Mouse (Mus musculus): ENCODE results near the gene Pyroxd2. TPM values are rescaled to one million over a fixed set of nuclear protein-coding genes. Genes with fewer than 3 reads are reported as not detected.

Gene Pyroxd2
- polyA plus RNA-seq, 1 experiment from 2014 or later = 3.0 TPM

DNA sequence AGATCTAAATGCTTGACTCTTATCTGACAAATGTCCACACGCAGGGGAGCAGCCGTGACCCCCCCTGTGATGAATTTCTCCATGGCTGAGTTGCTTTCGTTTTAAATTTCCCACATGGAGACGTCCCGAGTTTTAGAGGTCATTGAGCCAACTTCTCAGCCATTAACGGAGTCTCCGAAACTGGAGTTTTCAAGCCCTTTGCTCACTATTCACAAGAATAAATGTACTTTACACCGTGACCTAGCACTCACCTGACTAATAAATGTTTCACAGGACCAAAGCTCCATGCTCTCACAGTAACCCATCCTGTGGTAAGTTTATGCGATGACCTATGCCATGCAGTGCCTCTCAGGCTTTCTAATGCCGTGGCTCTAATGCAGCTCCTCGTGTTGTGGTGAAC is 2.4 kb downstream of the Pyroxd2 start:
- Histone ChIP-seq H3K36me3 (ENCODE audit: control insufficient read depth, insufficient read depth, low read length) (no peaks in the 10 kb centered on the region), H3K9me3 (ENCODE audit: control insufficient read depth, low read length) (no peaks in the 10 kb centered on the region), H3K4me3 (ENCODE audit: low read length) (no peak overlapping the region), H3K9ac (ENCODE audit: low read depth, low read length) (no peak overlapping the region), H3K4me2 (ENCODE audit: low read length) (no peak overlapping the region), H3K27me3 (replicated peaks; ENCODE audit: control insufficient read depth, insufficient read depth, low read length) (no peaks in the 10 kb centered on the region), H3K27ac (ENCODE audit: low read depth, low read length) (no peak overlapping the region), H3K4me1 (ENCODE audit: control insufficient read depth, insufficient read depth, low read depth, low read length) (peaks cover 14% of the 10 kb centered on the region)
- WGBS = 78% methylated on average over 11 of the region's 11 CpGs
- ATAC-seq = no peak

DNA sequence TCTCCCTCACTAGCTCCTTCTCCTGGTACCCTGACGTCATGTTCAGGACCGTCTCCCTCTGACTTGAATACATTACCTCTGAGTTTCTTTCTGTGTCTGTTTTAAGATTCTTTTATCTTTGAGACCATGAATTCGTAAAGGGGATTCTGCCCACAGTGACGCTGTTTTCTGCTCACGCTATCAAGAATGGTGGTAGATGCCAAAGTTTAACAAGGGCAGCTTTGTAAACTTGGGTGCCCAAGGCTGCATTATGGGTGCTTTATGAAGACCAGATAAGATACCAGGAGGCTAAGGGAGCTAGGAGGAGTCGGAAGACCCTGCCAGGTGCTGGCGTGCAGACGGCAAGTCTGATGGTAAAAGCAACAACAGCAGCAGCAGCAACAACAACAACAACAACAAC is 5.9 kb downstream of the Pyroxd2 start:
- H3K27me3 ChIP-seq (replicated peaks; ENCODE audit: control insufficient read depth, insufficient read depth, low read length) = no peaks in the 10 kb centered on the region
- H3K4me2 ChIP-seq (ENCODE audit: low read length) = no peak overlapping the region
- peaks cover 5% of the 10 kb centered on the region for H3K4me1 ChIP-seq (ENCODE audit: control insufficient read depth, insufficient read depth, low read depth, low read length)
- H3K9me3 ChIP-seq (ENCODE audit: control insufficient read depth, low read length) = no peaks in the 10 kb centered on the region
- WGBS = 89% methylated on average over 8 of the region's 8 CpGs
- no peaks in the 10 kb centered on the region for H3K36me3 ChIP-seq (ENCODE audit: control insufficient read depth, insufficient read depth, low read length)
- no peak for ATAC-seq
- no peak overlapping the region for H3K9ac ChIP-seq (ENCODE audit: low read depth, low read length)
- no peak overlapping the region for H3K27ac ChIP-seq (ENCODE audit: low read depth, low read length)
- no peak overlapping the region for H3K4me3 ChIP-seq (ENCODE audit: low read length)

DNA sequence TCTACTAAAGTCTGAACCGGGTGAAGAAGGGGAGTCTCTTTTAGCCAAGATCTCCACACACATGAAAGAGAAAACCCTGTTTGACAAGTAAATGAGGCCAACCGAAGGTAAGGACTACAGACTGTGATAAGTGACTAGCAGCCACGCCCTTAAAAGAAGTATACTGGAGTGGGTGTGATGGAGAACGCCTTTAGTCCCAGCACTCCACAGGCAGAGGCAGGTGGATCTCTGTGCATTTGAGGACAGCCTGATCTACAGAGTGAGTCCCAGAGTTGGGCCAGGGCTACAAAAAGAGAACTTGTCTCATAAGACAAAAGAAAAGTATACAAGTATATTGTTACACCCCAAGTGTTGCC is 6.7 kb downstream of the Pyroxd2 start:
- 85% methylated on average over 4 of the region's 4 CpGs for whole genome bisulfite sequencing
- ATAC-seq = no peak
- no peak overlapping the region for H3K4me3 ChIP-seq (ENCODE audit: low read length)

DNA sequence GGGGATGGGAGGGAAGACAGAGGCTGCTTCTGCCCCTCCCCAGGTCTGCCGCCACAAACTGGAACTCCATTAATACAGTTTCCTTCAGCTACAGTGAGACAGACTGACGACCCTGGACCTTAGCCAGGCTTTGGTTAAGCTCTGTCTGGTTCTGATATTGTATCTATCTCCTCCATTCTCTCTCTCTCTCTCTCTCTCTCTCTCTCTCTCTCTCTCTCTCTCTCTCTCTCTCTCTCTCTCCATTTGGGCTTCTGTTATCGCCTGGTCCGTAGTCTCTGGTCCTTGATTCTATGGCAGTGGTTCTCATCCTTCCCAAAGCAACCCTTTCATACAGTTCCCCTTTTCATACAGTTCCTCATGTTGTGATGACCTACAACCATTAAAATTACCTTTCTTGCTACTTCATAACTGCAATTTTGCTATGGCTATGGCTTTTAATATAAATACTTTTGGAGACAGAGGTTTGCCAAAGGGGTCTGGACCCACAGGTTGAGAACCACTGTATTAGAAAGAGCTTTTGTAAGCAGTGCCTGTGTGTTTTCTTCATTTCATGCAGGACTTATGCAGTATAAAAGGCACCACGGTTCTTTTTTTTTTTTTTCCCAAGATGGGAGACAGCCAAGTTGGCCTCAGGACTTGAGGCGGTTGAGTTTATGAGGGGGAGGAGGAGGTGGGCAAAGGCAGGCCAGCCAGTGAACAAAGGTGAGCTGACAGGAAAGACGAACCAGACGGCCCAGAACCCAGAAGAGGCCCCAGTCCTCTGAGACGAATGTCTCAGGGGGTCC is 7.3 kb downstream of the Pyroxd2 start:
- 61% methylated on average over 9 of the region's 9 CpGs for WGBS
- no peak for ATAC-seq
- H3K4me1 ChIP-seq (ENCODE audit: control insufficient read depth, insufficient read depth, low read depth, low read length) = peaks cover 5% of the 10 kb centered on the region
- no peak overlapping the region for H3K4me3 ChIP-seq (ENCODE audit: low read length)
- H3K27me3 ChIP-seq (replicated peaks; ENCODE audit: control insufficient read depth, insufficient read depth, low read length) = no peaks in the 10 kb centered on the region
- no peak overlapping the region for H3K9ac ChIP-seq (ENCODE audit: low read depth, low read length)
- no peaks in the 10 kb centered on the region for H3K9me3 ChIP-seq (ENCODE audit: control insufficient read depth, low read length)
- no peak overlapping the region for H3K27ac ChIP-seq (ENCODE audit: low read depth, low read length)
- no peak overlapping the region for H3K4me2 ChIP-seq (ENCODE audit: low read length)
- no peaks in the 10 kb centered on the region for H3K36me3 ChIP-seq (ENCODE audit: control insufficient read depth, insufficient read depth, low read length)

More for the DNA sequence above, 6.7 kb downstream of the Pyroxd2 start:
- no peak overlapping the region for H3K4me2 ChIP-seq (ENCODE audit: low read length)
- H3K36me3 ChIP-seq (ENCODE audit: control insufficient read depth, insufficient read depth, low read length) = no peaks in the 10 kb centered on the region
- H3K27ac ChIP-seq (ENCODE audit: low read depth, low read length) = no peak overlapping the region
- no peaks in the 10 kb centered on the region for H3K9me3 ChIP-seq (ENCODE audit: control insufficient read depth, low read length)
- H3K9ac ChIP-seq (ENCODE audit: low read depth, low read length) = no peak overlapping the region
- no peaks in the 10 kb centered on the region for H3K27me3 ChIP-seq (replicated peaks; ENCODE audit: control insufficient read depth, insufficient read depth, low read length)
- peaks cover 5% of the 10 kb centered on the region for H3K4me1 ChIP-seq (ENCODE audit: control insufficient read depth, insufficient read depth, low read depth, low read length)

DNA sequence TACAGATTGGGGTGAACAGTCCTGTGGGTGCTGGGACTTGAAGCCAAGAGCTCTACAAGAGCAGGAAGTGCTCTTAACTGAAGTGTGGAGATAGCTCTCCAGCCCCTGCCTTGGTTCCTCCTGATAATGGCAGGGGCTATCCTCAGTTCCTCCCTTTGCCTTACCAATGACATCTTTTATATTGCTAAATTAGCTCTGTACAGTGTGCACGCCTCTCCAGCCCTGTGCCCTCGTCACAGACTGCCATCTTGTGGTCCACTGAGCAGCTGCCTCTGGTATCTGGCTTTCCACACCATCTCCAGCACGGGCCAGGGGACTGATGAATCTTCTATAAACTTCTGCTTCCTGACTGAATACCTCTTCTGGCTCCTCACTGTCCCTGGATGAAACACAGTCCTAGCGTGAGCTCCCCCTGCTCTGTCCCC is 8.4 kb downstream of the Pyroxd2 start:
- Histone ChIP-seq H3K27me3 (replicated peaks; ENCODE audit: control insufficient read depth, insufficient read depth, low read length) (no peaks in the 10 kb centered on the region), H3K9ac (ENCODE audit: low read depth, low read length) (no peak overlapping the region), H3K9me3 (ENCODE audit: control insufficient read depth, low read length) (no peaks in the 10 kb centered on the region), H3K27ac (ENCODE audit: low read depth, low read length) (no peak overlapping the region), H3K36me3 (ENCODE audit: control insufficient read depth, insufficient read depth, low read length) (no peaks in the 10 kb centered on the region), H3K4me3 (ENCODE audit: low read length) (no peak overlapping the region), H3K4me2 (ENCODE audit: low read length) (no peak overlapping the region), H3K4me1 (ENCODE audit: control insufficient read depth, insufficient read depth, low read depth, low read length) (peaks cover 5% of the 10 kb centered on the region)
- WGBS = 26% methylated on average over 4 of the region's 4 CpGs
- peak; percentile 87 for ATAC-seq

DNA sequence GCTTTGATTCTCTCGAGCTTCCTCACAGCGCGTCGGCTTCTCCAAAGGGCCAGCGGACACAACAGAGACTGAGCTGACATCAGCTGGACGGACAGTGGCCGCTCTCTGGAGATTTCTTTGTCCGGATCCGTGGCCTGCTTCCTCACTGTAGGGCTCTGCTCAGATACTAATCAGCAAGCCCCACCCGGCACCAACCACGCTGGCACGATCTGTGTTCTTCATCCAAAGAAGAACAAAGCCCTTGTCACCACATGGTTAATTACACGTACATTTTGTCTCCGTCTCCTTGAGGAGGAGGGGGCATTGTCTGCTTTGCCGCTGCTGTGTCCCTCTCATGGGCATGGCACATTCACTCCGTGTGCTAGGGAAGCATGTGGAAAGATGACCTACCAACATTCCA is 9.3 kb downstream of the Pyroxd2 start:
- 21% methylated on average over 16 of the region's 16 CpGs for WGBS
- no peak overlapping the region for H3K27ac ChIP-seq (ENCODE audit: low read depth, low read length)
- no peak overlapping the region for H3K4me3 ChIP-seq (ENCODE audit: low read length)
- no peak overlapping the region for H3K4me2 ChIP-seq (ENCODE audit: low read length)
- H3K4me1 ChIP-seq (ENCODE audit: control insufficient read depth, insufficient read depth, low read depth, low read length) = peaks cover 5% of the 10 kb centered on the region
- no peaks in the 10 kb centered on the region for H3K27me3 ChIP-seq (replicated peaks; ENCODE audit: control insufficient read depth, insufficient read depth, low read length)
- ATAC-seq = peak; percentile 43; the same call in 1 of the 2 replicates
- no peaks in the 10 kb centered on the region for H3K36me3 ChIP-seq (ENCODE audit: control insufficient read depth, insufficient read depth, low read length)
- H3K9ac ChIP-seq (ENCODE audit: low read depth, low read length) = no peak overlapping the region
- H3K9me3 ChIP-seq (ENCODE audit: control insufficient read depth, low read length) = no peaks in the 10 kb centered on the region

DNA sequence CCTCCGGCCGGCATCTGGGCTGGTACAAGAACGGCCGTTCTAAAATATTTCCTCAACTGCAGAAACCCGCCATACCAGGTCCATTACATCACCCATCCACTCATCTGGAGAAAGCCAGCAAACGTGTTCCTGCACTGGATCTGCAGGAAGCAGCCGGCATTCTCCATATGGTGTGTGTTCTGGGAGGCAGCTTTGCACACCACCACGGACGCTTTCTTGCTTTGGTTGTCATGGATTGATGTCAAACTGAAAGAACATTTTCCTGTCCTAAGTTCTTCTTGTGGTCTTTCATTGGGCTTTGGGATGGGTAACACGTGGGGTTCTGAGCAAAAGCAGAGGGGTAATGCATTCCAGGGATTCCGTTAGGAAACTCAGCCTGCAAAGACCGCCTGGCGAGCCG is 10.7 kb downstream of the Pyroxd2 start:
- no peaks in the 10 kb centered on the region for H3K36me3 ChIP-seq (ENCODE audit: control insufficient read depth, insufficient read depth, low read length)
- H3K4me2 ChIP-seq (ENCODE audit: low read length) = no peak overlapping the region
- H3K27ac ChIP-seq (ENCODE audit: low read depth, low read length) = no peak overlapping the region
- no peak for ATAC-seq
- H3K9me3 ChIP-seq (ENCODE audit: control insufficient read depth, low read length) = no peaks in the 10 kb centered on the region
- peaks cover 5% of the 10 kb centered on the region for H3K4me1 ChIP-seq (ENCODE audit: control insufficient read depth, insufficient read depth, low read depth, low read length)
- WGBS = 77% methylated on average over 14 of the region's 14 CpGs
- H3K9ac ChIP-seq (ENCODE audit: low read depth, low read length) = no peak overlapping the region
- H3K4me3 ChIP-seq (ENCODE audit: low read length) = no peak overlapping the region
- H3K27me3 ChIP-seq (replicated peaks; ENCODE audit: control insufficient read depth, insufficient read depth, low read length) = no peaks in the 10 kb centered on the region

DNA sequence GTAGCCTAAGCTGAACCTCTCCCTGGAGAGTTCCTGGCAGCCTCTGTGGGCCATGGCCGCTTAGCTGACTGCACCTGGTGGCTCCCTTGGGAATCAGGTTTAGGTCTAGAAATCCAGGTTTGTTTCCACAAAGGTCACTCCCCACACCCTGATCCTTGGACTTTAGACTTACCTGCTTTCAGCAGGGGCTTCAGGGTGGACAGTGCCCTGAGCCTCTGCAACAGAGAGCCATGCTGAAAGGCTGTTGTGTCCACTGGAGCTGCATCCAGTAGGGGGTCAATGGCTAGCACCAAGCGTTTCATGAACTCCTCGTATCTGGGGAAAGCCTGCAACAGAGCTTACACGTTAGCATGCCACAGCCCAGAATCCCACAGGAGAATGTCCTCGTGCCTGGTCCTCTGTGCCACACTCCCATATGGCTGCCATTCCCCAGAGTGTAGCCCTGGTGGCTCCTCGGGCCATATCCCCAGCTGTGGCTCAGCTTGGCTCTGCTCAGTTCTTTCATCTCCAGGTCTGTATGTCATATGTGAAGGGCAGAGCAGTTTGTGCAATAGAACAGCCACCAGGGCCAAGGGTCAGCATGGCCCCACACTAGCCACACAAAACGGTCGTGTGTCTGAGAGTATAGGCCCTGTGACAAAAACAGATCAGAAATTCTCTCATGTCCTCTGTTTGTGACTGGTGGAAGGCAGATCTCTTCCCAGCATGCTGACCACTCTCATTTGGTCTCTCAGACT is 12.2 kb downstream of the Pyroxd2 start:
- Histone ChIP-seq H3K4me3 (ENCODE audit: low read length) (no peak overlapping the region), H3K27ac (ENCODE audit: low read depth, low read length) (no peak overlapping the region), H3K4me2 (ENCODE audit: low read length) (no peak overlapping the region), H3K27me3 (replicated peaks; ENCODE audit: control insufficient read depth, insufficient read depth, low read length) (no peaks in the 10 kb centered on the region), H3K9me3 (ENCODE audit: control insufficient read depth, low read length) (no peaks in the 10 kb centered on the region), H3K36me3 (ENCODE audit: control insufficient read depth, insufficient read depth, low read length) (no peaks in the 10 kb centered on the region), H3K4me1 (ENCODE audit: control insufficient read depth, insufficient read depth, low read depth, low read length) (peaks cover 5% of the 10 kb centered on the region), H3K9ac (ENCODE audit: low read depth, low read length) (no peak overlapping the region)
- no peak for ATAC-seq
- WGBS = 72% methylated on average over 8 of the region's 8 CpGs

DNA sequence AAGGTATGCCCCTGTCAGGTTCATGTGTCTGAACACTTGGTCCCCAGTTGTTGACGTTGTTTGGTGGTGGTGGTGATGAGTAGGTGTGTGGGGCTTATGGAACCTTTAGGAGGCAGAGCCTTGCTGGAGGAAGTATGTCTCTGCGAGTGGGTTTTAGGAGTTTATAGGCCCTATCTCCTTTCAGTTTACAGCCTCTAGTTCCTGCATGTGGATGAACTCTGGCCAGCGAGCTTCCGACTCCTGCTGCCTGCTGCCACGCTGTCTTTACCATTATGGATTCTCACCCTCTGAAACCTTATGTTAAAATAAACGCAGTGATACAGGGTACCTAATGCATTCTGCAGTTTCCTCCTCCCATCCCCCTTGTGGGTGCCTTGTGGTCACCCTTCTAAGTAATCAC is 12.8 kb downstream of the Pyroxd2 start:
- no peak overlapping the region for H3K27ac ChIP-seq (ENCODE audit: low read depth, low read length)
- H3K27me3 ChIP-seq (replicated peaks; ENCODE audit: control insufficient read depth, insufficient read depth, low read length) = no peaks in the 10 kb centered on the region
- H3K4me2 ChIP-seq (ENCODE audit: low read length) = no peak overlapping the region
- H3K4me1 ChIP-seq (ENCODE audit: control insufficient read depth, insufficient read depth, low read depth, low read length) = peaks cover 5% of the 10 kb centered on the region
- no peaks in the 10 kb centered on the region for H3K9me3 ChIP-seq (ENCODE audit: control insufficient read depth, low read length)
- H3K9ac ChIP-seq (ENCODE audit: low read depth, low read length) = no peak overlapping the region
- no peak overlapping the region for H3K4me3 ChIP-seq (ENCODE audit: low read length)
- WGBS = 84% methylated on average over 6 of the region's 6 CpGs
- H3K36me3 ChIP-seq (ENCODE audit: control insufficient read depth, insufficient read depth, low read length) = no peaks in the 10 kb centered on the region
- ATAC-seq = no peak

Measured in hindbrain, embryonic 16.5 days (tissue).